Mouse (Mus musculus) frontal cortex, postnatal 36 days (tissue): ENCODE measurements around the gene A630076J17Rik.

ENCODE experiments used
- DNase-seq, 2 experiments: peaks; one replicate each; pipeline ENCODE4 v3.0.0; 2022; ENCODE audit warnings: low spot score in 2 of 2

Gene A630076J17Rik

GRCm38 (mm10) chr3:107230527-107230926 lies at the start of gene A630076J17Rik:
A630076J17Rik (plus strand) TSS chr3:107230614.
- DNase-seq = no peak

- DNase-seq = no peak
These were observed 49.6 kb upstream of the A630076J17Rik start for GRCm38 (mm10) chr3:107180860-107181259.

- DNase-seq = no peak
These were observed 47.7 kb upstream of the A630076J17Rik start, which contains the start of gene Kcna10 for GRCm38 (mm10) chr3:107182756-107183155. Kcna10 (plus strand) TSS chr3:107183056.

GRCm38 (mm10) chr3:107183178-107183577 lies 47.2 kb upstream of the A630076J17Rik start:
- DNase-seq = peak in 1 of 2 experiments; percentile 24

GRCm38 (mm10) chr3:107185597-107185996 lies 44.8 kb upstream of the A630076J17Rik start:
- no peak for DNase-seq

- peak in 1 of 2 experiments; percentile 41 for DNase-seq
These were observed 43.4 kb upstream of the A630076J17Rik start for GRCm38 (mm10) chr3:107187022-107187421.

- peak; percentile 64 to 82 for DNase-seq
These were observed 42.1 kb upstream of the A630076J17Rik start for GRCm38 (mm10) chr3:107188226-107188899.

GRCm38 (mm10) chr3:107201310-107202180 lies 28.9 kb upstream of the A630076J17Rik start:
- no peak for DNase-seq

- no peak for DNase-seq
These were observed 26.0 kb upstream of the A630076J17Rik start for GRCm38 (mm10) chr3:107204413-107204812.

- DNase-seq = no peak
These were observed 25.2 kb upstream of the A630076J17Rik start for GRCm38 (mm10) chr3:107205170-107205569.

- peak; percentile 75 to 81 for DNase-seq
These were observed 24.4 kb upstream of the A630076J17Rik start for GRCm38 (mm10) chr3:107205994-107206393.

GRCm38 (mm10) chr3:107206490-107207150 lies 23.8 kb upstream of the A630076J17Rik start:
- DNase-seq = no peak

- DNase-seq = no peak
These were observed 22.7 kb upstream of the A630076J17Rik start for GRCm38 (mm10) chr3:107207625-107208253.

GRCm38 (mm10) chr3:107214606-107215005 lies 15.8 kb upstream of the A630076J17Rik start:
- DNase-seq = no peak

- no peak for DNase-seq
These were observed 13.9 kb upstream of the A630076J17Rik start for GRCm38 (mm10) chr3:107216400-107217100.

- no peak for DNase-seq
These were observed 13.3 kb upstream of the A630076J17Rik start for GRCm38 (mm10) chr3:107217101-107217480.

GRCm38 (mm10) chr3:107218572-107218971 lies 11.8 kb upstream of the A630076J17Rik start:
- peak in 1 of 2 experiments; percentile 21 for DNase-seq

GRCm38 (mm10) chr3:107221608-107222007 lies 8.8 kb upstream of the A630076J17Rik start, which contains the start of gene Cym:
Cym (minus strand) TSS chr3:107221732.
- DNase-seq = no peak

- DNase-seq = no peak
These were observed 7.2 kb upstream of the A630076J17Rik start for GRCm38 (mm10) chr3:107223230-107223629.

GRCm38 (mm10) chr3:107225820-107226219 lies 4.6 kb upstream of the A630076J17Rik start:
- DNase-seq = no peak

GRCm38 (mm10) chr3:107229221-107229620 lies 1.2 kb upstream of the A630076J17Rik start:
- DNase-seq = no peak
